Mouse (Mus musculus) lung, adult 18-20 months (tissue): ENCODE measurements around the gene Nckap5.
A peak's percentile ranks its signal among the peaks of the same experiment; 100 is the strongest.

ENCODE experiments used
- DNase-seq, 2 experiments: peaks; one replicate each; pipeline ENCODE4 v3.0.0; 2022; ENCODE audit warnings: mixed read lengths in 2 of 2

Nckap5 gene

DNA sequence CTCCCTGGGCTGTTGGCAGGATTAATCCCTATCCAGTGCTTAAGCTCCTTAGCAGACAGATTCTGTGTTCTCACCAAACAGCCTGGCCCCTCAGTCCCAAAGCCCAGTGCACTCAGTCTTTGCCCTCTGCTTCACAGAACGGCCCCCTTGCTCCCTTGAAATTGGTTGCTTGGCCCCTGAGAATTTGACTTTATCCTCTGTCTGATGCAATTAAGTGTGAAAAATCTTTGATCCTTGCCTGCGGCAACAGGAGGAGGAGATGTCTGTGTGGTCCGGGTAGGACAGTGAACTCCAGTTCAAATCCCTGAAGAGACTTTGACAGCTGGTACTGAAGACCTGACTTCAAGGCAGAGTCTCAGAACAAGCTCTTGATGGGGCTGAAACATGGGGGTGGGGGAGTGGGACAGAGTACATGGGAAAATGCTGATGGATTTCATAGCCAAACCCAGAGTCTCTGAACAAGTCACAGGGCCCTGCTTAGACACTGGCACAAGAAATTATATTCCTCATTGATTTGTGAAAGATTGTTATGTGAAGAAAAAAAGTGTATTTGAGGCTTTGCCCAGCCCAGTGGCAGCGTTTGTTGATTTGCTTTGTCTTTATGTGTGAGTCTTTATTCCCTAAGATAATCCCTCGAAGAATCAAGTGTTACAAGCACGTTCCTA, 65.0 kb downstream of the Nckap5 start:
- no peak for DNase-seq

DNA sequence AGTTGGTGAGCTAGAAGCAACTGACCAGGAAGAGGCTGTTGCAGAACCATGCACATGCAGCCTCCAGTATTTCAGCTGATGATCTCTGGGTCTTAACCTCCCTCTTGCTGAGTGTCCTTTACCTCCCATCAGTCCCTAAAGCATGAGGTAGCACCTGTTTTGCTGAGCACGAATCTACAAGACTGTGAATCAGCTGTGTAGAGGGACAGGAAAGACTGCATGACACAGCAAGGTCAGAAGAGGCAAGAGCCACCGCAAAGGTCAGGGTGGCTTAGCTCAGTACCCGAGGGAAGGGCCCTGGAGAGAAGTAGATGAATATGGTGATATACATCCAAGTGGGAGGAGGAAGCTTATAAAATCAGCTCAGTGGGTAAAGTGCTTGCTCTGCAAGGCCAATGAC, 66.4 kb downstream of the Nckap5 start:
- DNase-seq = no peak

DNA sequence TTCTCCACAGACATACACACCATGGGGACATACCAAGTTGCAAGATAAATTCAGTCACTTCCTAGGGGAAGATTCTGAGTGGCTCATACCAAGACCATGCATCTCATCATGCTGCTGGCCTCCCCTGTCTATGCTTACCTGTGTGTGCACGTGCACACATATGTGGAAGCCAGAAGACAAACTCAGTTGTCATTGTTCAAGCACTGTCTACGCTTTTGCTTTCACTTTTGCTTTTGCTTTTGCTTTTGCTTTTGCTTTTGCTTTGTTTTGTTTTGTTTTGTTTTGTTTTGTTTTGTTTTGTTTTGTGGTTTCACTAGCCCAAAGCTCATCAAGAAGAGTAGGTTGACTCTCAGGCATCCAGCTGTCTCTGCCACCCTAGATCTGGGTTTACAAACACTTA, 67.4 kb downstream of the Nckap5 start:
- DNase-seq = no peak

DNA sequence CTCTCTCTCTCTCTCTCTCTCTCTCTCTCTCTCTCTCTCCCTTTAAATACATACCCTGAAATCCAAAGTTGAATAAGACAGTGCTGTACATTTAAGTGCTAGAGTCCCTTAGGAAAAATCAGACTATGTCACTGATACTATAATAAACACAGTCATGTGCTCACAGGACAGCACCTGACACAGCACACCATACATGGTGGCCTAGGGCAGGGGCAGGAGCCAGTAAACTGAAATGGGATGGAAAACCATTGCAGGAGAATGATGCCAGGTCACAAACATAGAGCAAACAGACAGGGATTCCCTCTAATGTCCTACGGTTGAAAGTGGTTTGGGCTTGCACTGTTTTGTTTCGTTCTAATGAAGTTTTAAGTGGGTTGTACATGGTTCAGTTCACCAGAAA, 70.2 kb downstream of the Nckap5 start:
- DNase-seq = no peak

DNA sequence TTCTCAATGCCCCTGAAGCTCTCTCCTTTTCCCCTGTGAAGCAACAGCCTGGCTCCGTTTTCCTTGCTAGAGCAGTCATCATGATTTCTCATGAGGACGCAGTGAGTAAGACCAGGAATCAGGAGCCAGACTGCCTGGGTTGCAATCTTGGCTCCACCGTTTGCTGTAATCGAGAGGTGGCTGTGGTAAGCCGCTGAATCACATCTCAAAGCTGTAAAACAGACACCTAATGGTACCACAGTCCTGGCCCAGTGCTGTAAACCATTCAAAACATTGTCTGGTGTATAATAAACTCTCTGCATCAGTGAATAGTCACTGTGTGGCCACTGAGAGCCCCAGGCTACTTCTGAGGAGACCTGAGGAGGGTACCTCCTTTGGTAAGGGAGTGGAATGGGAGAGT, 74.9 kb downstream of the Nckap5 start:
- DNase-seq = no peak

DNA sequence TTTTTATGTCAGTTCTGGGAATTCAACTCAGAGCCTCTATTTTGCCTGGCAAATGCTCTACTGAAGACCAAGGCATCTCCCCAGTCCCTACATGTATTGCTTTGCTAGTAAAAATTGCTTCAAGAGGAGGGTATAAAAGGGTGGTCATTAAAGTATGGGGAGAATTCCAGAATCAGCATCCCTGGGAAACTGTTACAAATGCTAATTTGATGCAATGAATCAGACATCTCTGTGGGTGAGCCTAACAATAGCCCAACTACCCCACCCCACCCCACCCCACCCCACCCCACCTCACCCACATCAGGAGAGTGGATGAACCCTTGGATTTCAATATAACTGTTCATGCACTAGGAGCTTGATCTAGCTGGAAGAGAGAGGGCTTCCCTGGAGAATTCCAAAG, 77.0 kb downstream of the Nckap5 start:
- no peak for DNase-seq

DNA sequence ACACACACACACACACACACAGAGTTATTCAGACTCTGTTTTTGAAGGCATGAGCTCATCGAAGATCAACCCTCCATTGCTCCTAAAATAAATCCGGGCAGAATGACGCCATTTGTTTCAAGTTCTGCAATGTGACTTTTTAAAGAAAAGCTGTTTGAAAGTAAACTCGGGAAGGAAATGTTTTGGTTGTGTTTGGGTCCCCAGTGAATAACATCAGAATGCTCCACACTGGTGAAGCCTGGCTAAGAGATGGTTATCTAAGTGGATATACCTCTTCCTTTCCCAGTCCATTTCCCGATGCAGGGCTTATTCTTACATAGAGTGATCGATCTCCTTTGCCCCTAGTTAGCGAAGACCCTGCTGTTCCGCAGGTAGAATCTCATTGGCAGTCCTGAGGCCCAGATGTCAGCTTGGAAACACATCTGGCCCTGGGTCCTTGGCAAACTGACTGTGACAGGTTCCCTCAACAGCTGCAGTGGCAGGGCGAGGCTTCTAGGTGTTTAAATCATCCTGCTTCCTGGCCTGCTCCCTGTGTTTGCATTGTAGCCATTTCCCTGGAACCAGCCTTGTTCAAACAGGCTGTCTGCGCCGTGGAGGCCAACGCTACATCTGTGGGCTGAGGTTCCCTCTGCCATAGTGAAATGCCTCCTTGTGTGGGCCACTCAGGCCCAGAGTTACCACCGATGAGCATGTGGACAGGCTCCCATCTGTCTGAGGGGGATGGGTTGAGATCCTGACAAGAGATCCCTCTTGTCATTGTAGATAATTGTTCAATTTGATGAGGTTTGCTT, 78.2 kb downstream of the Nckap5 start:
- DNase-seq = peak in 1 of 2 experiments; percentile 6

DNA sequence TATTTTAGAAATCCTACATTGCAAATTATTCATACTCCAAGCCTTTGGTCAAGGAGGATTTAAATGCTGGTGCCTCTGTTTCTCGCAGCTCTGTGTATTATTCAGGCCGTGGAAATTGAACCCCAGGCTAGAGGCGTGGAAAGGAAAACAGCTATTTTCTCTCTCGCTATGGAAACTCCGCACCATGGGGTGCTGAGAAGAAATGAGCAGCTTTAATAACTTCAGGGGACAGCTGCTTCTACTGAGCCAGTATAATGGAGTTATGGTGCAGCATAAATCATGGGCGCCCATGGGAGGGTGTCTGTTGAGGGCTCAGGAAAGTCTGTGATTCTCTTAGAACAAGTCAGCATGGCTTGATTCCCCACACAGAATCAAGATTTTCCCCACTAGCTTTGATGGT, 79.5 kb downstream of the Nckap5 start:
- no peak for DNase-seq

DNA sequence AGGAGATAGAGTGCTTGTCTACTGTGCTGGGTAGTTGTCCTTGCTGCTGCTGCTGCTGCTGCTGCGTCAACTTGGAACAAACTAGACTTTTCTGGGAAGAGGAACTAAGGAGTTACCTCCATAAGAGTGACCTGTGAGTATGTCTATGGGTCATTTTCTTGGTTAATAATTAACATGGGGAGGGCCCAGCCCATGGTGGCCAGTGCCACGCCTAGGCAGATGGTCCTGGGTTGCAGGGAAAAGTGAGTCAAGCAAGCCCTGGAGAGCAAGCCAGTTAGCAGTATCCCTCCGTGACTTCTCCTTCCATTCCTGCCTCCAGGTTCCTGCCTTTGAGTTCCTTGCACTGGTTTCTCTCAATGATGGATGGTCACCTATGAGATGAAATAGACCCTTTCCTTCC, 80.4 kb downstream of the Nckap5 start:
- no peak for DNase-seq

DNA sequence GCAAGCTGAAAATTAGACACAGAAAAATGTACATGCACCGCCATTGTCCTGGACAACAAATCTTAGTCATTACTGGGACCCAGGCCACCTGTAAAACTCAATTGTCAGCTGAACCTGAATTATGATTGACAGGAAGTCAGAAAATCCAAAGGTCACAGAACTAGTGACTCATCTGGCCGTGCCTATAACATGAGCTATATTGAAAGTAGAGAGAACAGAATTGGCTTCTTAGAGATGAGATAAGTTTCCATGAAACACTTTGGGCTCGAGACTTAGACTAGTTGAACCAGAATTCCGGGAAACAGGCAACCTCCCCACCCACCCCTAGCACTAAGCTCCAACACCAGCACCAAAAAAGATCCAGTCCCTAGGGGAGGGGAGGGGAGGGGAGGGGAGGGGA, 82.7 kb downstream of the Nckap5 start:
- DNase-seq = no peak

DNA sequence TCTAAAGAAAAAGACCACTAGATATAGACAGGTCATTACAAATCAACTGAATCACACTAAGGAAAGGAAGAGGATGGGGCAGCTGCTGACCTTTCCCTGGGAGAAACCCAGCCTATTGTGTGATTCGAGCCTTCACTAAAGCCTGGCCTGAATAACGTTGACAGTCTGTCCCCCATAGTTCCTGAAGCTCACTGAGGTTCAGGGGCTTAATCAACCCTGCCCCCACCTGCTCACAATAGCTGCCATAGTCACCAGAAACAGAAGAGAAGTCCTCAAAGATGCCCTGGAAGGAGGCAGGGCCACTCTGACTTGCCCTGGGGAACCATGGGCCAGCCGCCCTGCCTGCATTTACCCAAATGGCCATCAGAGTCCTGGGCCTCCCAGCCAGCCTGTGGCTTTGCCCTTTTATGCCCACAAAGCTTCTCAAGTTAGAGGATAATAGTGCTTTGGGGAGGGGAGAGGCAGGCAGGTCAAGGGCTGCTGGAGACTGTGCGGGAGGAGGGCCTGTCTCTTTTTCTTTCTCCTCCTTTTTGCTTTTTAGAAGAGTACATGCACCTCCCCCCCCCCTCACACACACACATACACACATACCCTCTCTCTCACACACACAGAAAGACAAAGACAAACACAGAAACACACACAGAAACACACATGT, 85.0 kb downstream of the Nckap5 start:
- DNase-seq = no peak

DNA sequence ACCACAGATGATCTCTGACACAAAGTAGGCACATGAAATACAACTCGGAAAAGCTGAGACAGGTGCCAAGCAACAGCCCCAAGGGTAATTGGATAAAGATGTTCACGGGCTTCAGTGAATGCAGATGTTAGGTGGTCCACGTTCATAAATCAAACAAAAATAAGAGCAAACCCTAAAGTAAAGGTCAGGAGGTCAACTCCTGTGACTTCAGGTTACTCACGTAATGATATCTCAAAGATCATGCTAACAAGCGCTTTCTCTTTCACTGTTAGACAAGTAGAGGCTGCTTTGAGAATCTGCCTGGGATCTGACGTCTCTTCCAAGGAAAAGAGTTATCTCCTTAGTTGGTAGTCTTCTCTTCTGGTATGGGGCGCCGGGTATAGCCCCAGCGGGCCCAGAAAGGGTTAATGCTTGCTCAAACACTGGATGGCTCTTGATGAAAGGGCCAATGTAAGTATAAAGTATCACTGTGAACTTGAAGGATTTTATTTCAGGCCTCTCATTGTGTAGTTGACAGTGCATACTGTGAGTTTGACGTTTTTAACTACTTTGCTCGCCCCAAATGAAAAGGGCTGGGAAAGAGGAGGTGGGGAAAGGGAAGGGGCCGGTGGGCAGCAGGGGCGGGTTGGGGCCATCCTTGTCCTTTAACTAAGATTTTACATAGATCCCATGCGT, 85.8 kb downstream of the Nckap5 start:
- no peak for DNase-seq

DNA sequence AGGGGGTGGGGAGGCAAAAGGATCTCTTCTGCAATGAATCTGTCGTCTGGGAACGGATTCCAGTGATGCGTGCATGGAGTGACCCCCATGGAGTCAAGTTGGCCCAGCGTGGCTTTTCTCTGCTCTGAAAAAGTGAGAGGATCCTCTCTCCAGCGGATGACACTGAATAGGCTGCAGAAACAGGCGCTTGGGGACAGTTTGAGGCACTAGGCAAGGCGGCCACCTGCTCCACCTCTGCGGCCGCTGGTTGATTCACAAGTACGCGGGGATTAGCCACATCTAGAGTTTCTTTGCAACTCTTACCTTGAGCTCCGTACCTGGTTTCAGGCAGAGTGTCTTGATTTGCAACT, 92.3 kb downstream of the Nckap5 start:
- DNase-seq = no peak

DNA sequence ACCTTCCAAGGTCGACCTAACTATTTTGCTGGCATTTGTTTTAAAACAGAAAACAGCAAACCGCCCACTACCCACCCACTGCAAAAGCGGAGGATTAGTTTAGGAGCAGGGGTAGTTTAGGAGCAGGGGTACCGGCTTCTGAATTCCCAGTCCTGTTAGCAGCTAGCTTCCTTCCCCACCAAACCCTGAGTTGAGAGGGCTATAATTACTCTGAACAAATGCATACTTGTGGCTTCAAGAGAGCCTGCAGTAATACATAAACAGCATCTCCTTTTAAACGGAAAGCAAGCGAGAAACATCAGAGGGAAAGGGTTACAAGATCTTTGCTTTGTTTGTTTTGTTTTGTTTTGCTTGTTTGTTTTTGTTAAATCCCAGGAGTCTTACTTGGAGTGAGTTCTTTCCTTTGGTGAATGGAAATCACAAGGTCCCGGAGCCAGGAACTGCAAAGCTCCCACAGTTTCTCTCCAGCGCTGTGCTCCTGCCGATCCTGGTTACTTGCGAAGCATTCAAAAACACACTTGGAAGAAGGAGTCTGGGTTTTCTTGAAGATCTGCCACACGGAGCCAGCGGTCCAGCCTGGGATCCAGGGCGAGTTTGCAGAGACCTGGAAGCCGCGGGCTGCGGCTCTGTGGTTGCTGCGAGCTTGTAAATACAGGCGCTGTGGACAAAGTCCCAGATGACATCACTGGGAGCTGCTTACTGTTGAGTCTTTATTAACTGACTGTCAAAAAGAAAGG, 92.9 kb downstream of the Nckap5 start:
- DNase-seq = peak; percentile 14 to 43

DNA sequence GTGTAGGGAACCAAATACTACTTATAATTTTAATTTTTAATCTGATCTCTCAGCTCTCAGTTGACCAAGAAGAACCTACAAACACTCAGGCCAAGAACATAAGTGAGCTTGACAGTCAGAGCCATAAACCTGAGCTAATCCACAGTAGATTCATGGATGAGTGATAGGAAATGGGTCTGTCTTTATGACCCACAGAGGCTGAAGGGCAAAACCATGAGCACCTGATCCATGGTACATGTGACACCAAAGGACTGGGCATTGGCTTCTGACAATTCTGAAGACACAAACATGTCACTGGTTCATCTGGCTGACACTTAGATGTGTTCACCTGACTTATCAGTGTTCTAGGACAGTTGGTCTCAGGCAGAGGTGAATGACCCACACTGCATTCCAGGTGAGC, 98.9 kb downstream of the Nckap5 start:
- DNase-seq = no peak

DNA sequence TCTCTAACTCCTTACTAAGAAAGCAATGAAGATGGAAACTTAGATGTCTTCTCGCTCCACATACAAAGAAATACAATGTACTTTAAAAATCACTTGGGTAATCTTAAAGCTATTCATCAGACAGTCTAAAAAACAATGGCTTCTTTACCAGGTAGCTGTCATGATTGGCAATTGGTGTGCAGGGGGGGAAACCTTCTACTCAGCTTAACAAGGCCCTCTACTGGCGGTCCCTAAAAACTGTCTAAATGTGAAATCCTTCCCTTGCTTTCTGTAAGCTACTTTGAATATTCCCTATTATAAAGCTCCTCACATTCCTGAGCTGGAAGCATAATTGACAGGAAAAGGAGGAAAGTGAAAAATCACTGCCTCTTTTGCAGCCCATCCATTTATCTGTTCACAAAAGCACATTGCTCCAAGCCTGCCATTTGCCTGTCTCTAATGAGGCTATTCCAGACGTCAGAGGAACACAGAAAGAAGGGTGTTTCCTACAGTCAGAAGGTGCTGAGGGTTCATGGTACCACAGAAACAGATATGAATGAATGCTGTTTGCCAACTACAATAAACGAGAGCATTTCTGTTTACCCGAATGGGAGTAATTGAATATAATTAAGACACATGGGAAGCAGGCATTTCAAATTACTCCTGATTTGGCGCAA, 104.1 kb downstream of the Nckap5 start:
- DNase-seq = peak in 1 of 2 experiments; percentile 31

DNA sequence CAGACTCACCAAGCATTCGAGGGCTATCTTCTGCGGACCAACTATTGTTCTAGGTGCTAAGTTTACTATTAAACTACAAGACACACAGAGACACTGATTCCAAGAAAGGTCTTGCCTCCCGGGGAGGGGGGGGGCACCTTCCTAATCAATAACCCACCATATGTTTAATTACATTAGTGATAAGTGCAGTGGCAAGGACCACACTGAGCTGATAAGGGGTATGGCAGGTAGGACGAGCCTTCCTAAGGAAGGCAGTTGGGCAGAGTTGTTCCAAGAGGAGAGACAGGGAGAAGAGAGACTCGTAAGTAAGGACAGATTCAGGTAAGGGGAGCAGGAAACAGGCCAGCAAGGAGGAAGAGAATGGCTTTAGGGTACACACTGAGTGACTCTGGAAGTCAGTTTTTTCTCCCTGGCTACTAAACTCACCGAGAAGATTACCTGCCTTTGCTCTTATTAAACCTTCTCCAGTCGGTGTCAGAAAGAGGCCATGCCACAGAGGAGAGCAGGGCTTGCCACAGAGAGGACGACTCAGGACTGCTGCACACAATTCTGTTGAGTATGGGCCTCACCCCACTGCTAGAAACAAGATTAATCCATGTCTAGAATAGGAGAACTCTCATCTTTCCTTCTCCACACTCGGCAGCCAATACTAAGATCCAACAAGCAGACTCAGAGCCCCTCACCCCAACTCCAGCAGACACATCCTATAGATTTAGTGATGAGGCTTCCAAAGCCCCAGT, 104.8 kb downstream of the Nckap5 start:
- DNase-seq = no peak

DNA sequence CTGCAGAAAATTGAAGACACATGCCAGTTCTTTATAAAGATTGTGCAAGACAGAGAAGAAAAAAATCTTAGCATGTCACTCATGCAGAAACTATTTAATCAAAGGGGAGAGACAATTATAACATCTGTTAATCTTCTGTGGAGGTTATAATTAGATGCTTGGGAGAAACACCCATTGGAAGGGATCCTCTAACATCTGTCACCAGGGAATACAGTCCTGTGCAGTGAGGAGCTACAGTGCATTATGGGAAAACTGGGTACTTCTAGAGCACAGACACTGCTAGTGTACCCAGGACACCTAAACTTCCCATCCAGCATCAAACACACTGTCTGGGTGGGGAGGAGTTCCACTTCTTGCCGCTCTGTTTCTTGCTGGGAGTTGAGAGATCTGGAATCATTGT, 108.7 kb downstream of the Nckap5 start:
- DNase-seq = no peak

DNA sequence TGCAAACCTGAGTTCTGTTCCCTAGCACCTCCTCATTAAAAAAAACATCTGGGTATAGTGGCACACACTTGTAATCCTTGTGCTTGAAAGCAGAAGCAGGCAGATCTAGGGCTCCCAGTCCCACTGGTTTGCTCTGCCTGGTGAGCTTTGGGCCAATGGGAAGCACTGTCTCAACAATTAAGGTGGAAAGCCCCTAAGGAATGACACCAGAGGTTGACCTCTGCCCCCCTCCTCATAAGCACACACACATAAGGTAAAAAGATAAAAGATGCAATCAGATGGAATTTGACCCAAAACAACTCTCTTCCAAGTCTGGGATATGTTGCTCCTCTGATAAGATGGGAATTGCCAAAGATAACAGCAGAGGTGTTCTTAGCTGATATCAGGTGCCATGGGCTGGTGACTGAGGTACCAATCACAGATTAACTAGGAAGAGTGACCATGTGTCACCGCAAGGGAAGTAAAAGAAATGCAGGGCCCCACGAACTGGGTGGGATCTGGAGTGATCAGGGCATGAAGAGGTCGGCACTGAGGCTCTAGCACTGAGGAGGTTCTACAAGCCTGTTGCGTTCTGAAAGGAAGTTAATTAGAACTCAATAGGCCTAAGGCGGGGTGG, 110.8 kb downstream of the Nckap5 start:
- DNase-seq = no peak

DNA sequence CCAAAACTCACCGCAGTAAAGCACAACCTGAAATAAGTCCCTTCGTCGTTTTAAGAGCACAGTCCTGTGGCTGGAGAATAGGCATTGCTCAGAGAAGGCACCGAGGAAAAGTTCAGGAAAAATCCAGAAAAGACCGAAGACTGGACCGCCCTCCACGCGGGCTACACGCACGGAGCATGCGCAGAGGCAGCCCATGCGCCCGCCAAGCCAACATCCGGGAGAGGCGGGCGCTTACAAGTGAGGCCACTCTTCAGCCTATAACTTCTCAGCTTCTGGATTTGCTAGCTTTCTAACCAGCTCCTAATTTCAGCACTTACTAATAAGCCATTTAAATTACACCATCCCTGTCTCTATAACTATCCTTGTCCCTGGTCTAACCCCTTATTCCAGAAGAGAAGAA, 124.0 kb downstream of the Nckap5 start:
- no peak for DNase-seq

DNA sequence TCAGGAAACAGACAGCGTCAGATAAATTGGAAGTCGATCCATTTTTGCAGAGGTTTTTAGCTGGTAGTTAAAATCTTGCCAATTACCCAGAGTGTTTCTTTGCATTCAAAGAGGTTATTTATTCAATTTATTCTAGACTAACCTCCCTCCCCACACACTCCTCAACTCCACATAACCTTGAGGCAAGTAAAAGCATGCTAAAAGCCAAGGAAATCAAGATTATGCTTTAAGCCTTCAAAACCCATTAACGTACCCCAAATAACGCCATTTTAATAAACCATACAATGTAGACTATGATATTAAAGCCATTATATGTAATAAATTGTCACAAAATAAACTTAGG, 129.7 kb downstream of the Nckap5 start:
- no peak for DNase-seq
